Mouse (Mus musculus) testis, adult 2 months (tissue): Measurements from ENCODE around the gene Ipmk.

Experiments used
- CTCF ChIP-seq: fragments of 200-500 bp; IDR thresholded peaks from 2 replicates; pipeline ENCODE4 v1.5.1; 2012; ENCODE audit warnings: low read depth, mild to moderate bottlenecking, inconsistent platforms, low read length, moderate library complexity; ENCODE audit not compliant: control insufficient read depth, insufficient read depth, insufficient replicate concordance
- POLR2A ChIP-seq: fragments of 200-500 bp; IDR thresholded peaks from 2 replicates; pipeline ENCODE4 v1.6.1; 2012; ENCODE audit warnings: low read depth, mild to moderate bottlenecking, inconsistent platforms, low read length, moderate library complexity; ENCODE audit not compliant: control insufficient read depth

DNA sequence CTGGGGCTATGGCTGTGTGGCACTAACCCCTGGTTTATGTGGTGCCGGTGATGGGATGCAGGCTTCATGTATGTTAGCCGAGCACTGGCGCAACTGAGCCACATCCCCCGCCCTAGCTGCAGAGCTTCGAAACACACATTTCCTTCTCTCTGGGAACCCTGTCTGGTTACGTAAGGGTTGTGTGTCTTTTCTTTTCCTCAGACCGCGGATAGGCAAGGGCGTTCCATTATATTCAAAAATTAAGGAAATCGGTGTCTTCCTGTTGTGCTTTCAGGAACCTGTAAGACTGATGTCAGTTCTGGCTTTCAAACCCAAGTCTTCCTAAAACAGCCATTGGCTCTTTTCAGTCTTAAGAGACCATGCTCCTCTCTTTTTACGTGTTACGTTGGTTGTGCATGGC is 65.8 kb downstream of the Ipmk start:
- TF ChIP-seq CTCF (no peak), POLR2A (no peak)
